Mouse (Mus musculus) MEL (cell line): ENCODE results near the gene Arnt2. TPM values are rescaled to one million over a fixed set of nuclear protein-coding genes. Genes with fewer than 3 reads are reported as not detected.

Experiments
- DNase-seq: peaks from one replicate; pipeline ENCODE4 v3.0.0; 2011; ENCODE audit warnings: low read depth, low spot score
- H3K27ac ChIP-seq: 2 replicates; pipeline ENCODE4 v1.5.1; 2012; ENCODE audit warnings: low read depth, mild to moderate bottlenecking, control low read depth, low read length, moderate library complexity; ENCODE audit not compliant: control insufficient read depth
- H3K27me3 ChIP-seq, 2 experiments: fragments of 150-350 bp in 1 of 2; sonication (generic) in 1 of 2; 2 replicates each; pipeline ENCODE4 v1.6.1; 2012; ENCODE audit warnings: low read length in 2 of 2, mild to moderate bottlenecking in 2 of 2, improper control_type of control experiment in 1 of 2, moderate library complexity in 1 of 2; ENCODE audit not compliant: insufficient read depth in 2 of 2, control insufficient read depth in 1 of 2
- H3K36me3 ChIP-seq, 2 experiments: 2 replicates each; pipeline ENCODE4 v1.6.1; 2012 to 2014; ENCODE audit warnings: low read length in 2 of 2, improper control_type of control experiment in 1 of 2, inconsistent platforms in 1 of 2, mild to moderate bottlenecking in 1 of 2; ENCODE audit not compliant: insufficient read depth in 2 of 2, control insufficient read depth in 1 of 2
- H3K4me1 ChIP-seq, 2 experiments: fragments of 150-350 bp in 1 of 2; sonication (generic) in 1 of 2; 2 replicates each; pipeline ENCODE4 v1.6.1; 2012; ENCODE audit warnings: low read length in 2 of 2, improper control_type of control experiment in 1 of 2, mild to moderate bottlenecking in 1 of 2; ENCODE audit not compliant: insufficient read depth in 2 of 2, control insufficient read depth in 1 of 2
- H3K4me3 ChIP-seq, 2 experiments: fragments of 150-350 bp in 1 of 2; sonication (generic) in 1 of 2; 2 replicates each; pipeline ENCODE4 v1.5.1; 2012; ENCODE audit warnings: low read depth in 2 of 2, low read length in 2 of 2, mild to moderate bottlenecking in 2 of 2, moderate library complexity in 2 of 2, control low read depth in 1 of 2, improper control_type of control experiment in 1 of 2; ENCODE audit not compliant: control insufficient read depth in 1 of 2, insufficient read depth in 1 of 2
- H3K79me2 ChIP-seq: 2 replicates; pipeline ENCODE4 v1.6.1; 2012; ENCODE audit warnings: mild to moderate bottlenecking, low read length, moderate library complexity; ENCODE audit not compliant: control insufficient read depth, poor library complexity, insufficient read depth
- H3K9ac ChIP-seq: 2 replicates; pipeline ENCODE4 v1.6.1; 2012; ENCODE audit warnings: low read depth, mild to moderate bottlenecking, control low read depth, low read length, moderate library complexity; ENCODE audit not compliant: control insufficient read depth, poor library complexity, severe bottlenecking
- H3K9me3 ChIP-seq: fragments of 150-350 bp; sonication (generic); replicated peaks from 2 replicates; pipeline ENCODE4 v1.6.1; 2012; ENCODE audit warnings: mild to moderate bottlenecking, low read length, improper control_type of control experiment, moderate library complexity; ENCODE audit not compliant: insufficient read depth
- ELF1 ChIP-seq: IDR thresholded peaks from 2 replicates; pipeline ENCODE4 v1.6.1; 2014; ENCODE audit warnings: low read depth, mild to moderate bottlenecking, inconsistent platforms, low read length, improper control_type of control experiment, moderate library complexity
- GATA1 ChIP-seq: IDR thresholded peaks from 2 replicates; pipeline ENCODE4 v1.6.1; 2011; ENCODE audit warnings: low read depth, low read length, improper control_type of control experiment
- JUND ChIP-seq: IDR thresholded peaks from 2 replicates; pipeline ENCODE4 v1.6.1; 2011; ENCODE audit warnings: low read depth, mild to moderate bottlenecking, improper control_type of control experiment, low read length
- MAFK ChIP-seq: IDR thresholded peaks from 2 replicates; pipeline ENCODE4 v1.6.1; 2011; ENCODE audit warnings: low read depth, mild to moderate bottlenecking, low read length, improper control_type of control experiment, borderline replicate concordance
- MAZ ChIP-seq: IDR thresholded peaks from 2 replicates; pipeline ENCODE4 v1.6.1; 2012; ENCODE audit warnings: low read depth, mild to moderate bottlenecking, inconsistent platforms, low read length, improper control_type of control experiment
- MEF2A ChIP-seq: IDR thresholded peaks from 2 replicates; pipeline ENCODE4 v1.6.1; 2014; ENCODE audit warnings: low read depth, mild to moderate bottlenecking, inconsistent platforms, low read length, improper control_type of control experiment; ENCODE audit not compliant: poor library complexity, insufficient replicate concordance, severe bottlenecking; ENCODE audit errors: extremely low read depth
- MXI1 ChIP-seq: IDR thresholded peaks from 2 replicates; pipeline ENCODE4 v1.6.1; 2011; ENCODE audit warnings: mild to moderate bottlenecking, low read depth, low read length, improper control_type of control experiment
- POLR2A ChIP-seq, 2 experiments: IDR thresholded peaks; 2 replicates each; pipeline ENCODE4 v1.6.1; 2011 to 2012; ENCODE audit warnings: low read length in 2 of 2, mild to moderate bottlenecking in 2 of 2, control low read depth in 1 of 2, improper control_type of control experiment in 1 of 2, low read depth in 1 of 2, moderate library complexity in 1 of 2; ENCODE audit not compliant: control insufficient read depth in 1 of 2, insufficient read depth in 1 of 2, poor library complexity in 1 of 2
- POLR2AphosphoS2 ChIP-seq: IDR thresholded peaks from 2 replicates; pipeline ENCODE4 v1.6.1; 2011; ENCODE audit warnings: low read length, improper control_type of control experiment
- RAD21 ChIP-seq: IDR thresholded peaks from 2 replicates; pipeline ENCODE4 v1.6.1; 2011; ENCODE audit warnings: mild to moderate bottlenecking, low read depth, low read length, improper control_type of control experiment
- RCOR1 ChIP-seq: IDR thresholded peaks from 2 replicates; pipeline ENCODE4 v1.6.1; 2012; ENCODE audit warnings: low read depth, mild to moderate bottlenecking, inconsistent platforms, low read length, improper control_type of control experiment
- SMC3 ChIP-seq: IDR thresholded peaks from 2 replicates; pipeline ENCODE4 v1.6.1; 2011; ENCODE audit warnings: low read depth, low read length, improper control_type of control experiment
- TCF12 ChIP-seq: IDR thresholded peaks from 2 replicates; pipeline ENCODE4 v1.6.1; 2014; ENCODE audit warnings: low read depth, mild to moderate bottlenecking, inconsistent platforms, low read length, improper control_type of control experiment, moderate library complexity
- UBTF ChIP-seq: IDR thresholded peaks from 2 replicates; pipeline ENCODE4 v1.6.1; 2012; ENCODE audit warnings: low read depth, mild to moderate bottlenecking, inconsistent platforms, low read length, improper control_type of control experiment, moderate library complexity, borderline replicate concordance; ENCODE audit not compliant: insufficient read depth
- USF2 ChIP-seq, 2 experiments: IDR thresholded peaks; 2 replicates each; pipeline ENCODE4 v1.6.1; 2011 to 2012; ENCODE audit warnings: improper control_type of control experiment in 2 of 2, low read length in 2 of 2, borderline replicate concordance in 1 of 2, inconsistent platforms in 1 of 2, low read depth in 1 of 2, mild to moderate bottlenecking in 1 of 2; ENCODE audit not compliant: insufficient read depth in 1 of 2
- ZC3H11A ChIP-seq: IDR thresholded peaks from 2 replicates; pipeline ENCODE4 v1.6.1; 2012; ENCODE audit warnings: low read depth, mild to moderate bottlenecking, inconsistent platforms, low read length, improper control_type of control experiment
- ZNF384 ChIP-seq: IDR thresholded peaks from 2 replicates; pipeline ENCODE4 v1.6.1; 2012; ENCODE audit warnings: low read depth, mild to moderate bottlenecking, inconsistent platforms, low read length, improper control_type of control experiment
- polyA plus RNA-seq, 2 experiments: library from polyadenylated mRNA; stranded (reverse) in 1 of 2; unstranded in 1 of 2; fragments of >175 nt in 1 of 2; fragments of >200 nt in 1 of 2; gene quantifications; 2 replicates each; pipeline versions ENCODE4 v1.2.1 to v1.2.4; 2012; ENCODE audit warnings: low replicate concordance in 2 of 2, low read depth in 1 of 2; ENCODE audit not compliant: insufficient read length in 2 of 2, insufficient read depth in 1 of 2, missing spikeins in 1 of 2
- total RNA-seq: library from RNA; depleted of rRNA; stranded (reverse); fragments of 300-350 nt; gene quantifications from 2 replicates; pipeline ENCODE4 v1.2.3, GENCODE M21; 2012

Gene Arnt2
- total and polyA plus RNA-seq, 3 experiments: not detected

DNA sequence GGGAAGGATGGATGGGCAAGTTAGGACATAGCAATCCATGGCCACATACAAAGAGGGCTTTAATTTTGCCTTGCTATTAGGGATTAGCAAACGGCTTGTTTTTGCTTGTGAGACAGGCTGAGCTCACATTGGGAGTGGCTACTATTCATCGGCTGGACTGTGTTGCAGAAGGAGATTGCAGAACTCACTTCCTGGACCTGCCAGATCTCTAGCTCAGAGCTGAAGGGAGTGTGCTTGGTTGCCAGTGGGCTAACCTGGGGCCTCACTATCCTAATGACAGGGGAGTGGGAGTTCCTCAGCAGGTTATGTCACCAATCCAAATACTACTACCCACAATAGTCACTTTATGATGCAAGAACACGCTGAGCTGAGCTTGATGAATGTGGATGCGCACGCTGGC, 163.1 kb downstream of the Arnt2 start:
- H3K36me3 ChIP-seq: no peaks in the 10 kb centered on the region
- no peaks in the 10 kb centered on the region for H3K4me1 ChIP-seq
- no peaks in the 10 kb centered on the region for H3K9me3 ChIP-seq
- H3K4me3 ChIP-seq: no peak overlapping the region
- H3K27me3 ChIP-seq: no peaks in the 10 kb centered on the region
- no peak for TF ChIP-seq MAZ
- no peak for TF ChIP-seq UBTF
- TF ChIP-seq JUND: no peak
- TF ChIP-seq RAD21: no peak
- TF ChIP-seq, all 39 proteins: peak for 0
- no peak for DNase-seq
- no peaks in the 10 kb centered on the region for H3K79me2 ChIP-seq
- H3K9ac ChIP-seq: no peak overlapping the region
- no peak overlapping the region for H3K27ac ChIP-seq

DNA sequence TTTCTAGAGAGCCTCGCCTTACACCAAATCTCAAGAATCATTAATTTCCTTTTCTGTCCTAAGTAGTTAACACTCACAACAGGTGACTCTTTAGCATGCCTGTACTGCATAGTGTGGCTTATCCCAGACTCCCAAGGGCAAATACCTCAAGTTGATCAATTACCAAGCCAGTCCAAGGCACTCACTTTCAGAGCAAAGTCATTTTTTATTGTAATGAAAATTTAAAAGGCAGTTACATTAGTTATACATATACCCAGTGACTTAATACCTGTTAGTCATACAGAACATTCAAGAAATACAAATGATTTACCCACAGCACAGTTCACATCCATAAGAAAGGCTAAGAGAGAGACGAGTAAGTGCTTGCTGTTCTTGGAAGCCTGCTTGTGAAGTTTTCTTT, 163.9 kb downstream of the Arnt2 start:
- H3K4me3 ChIP-seq: no peak overlapping the region
- no peak for DNase-seq
- H3K4me1 ChIP-seq: no peaks in the 10 kb centered on the region
- H3K79me2 ChIP-seq: no peaks in the 10 kb centered on the region
- no peaks in the 10 kb centered on the region for H3K9me3 ChIP-seq
- TF ChIP-seq TCF12: no peak
- no peak for TF ChIP-seq MEF2A
- no peak for TF ChIP-seq SMC3
- no peak for TF ChIP-seq MAFK
- no peak for TF ChIP-seq USF2 (IDR thresholded peaks at IDR 0.05; ENCODE audit: borderline replicate concordance in 1 of 2, insufficient read depth in 1 of 2, low read depth in 1 of 2, low read length in 2 of 2)
- no peak for TF ChIP-seq ZC3H11A
- TF ChIP-seq GATA1: no peak
- TF ChIP-seq ELF1: no peak
- no peak for TF ChIP-seq RCOR1
- TF ChIP-seq ZNF384: no peak
- no peak for TF ChIP-seq POLR2AphosphoS2
- no peak for TF ChIP-seq POLR2A (IDR thresholded peaks at IDR 0.05; ENCODE audit: control insufficient read depth in 1 of 2, insufficient read depth in 1 of 2, low read depth in 1 of 2, low read length in 2 of 2, poor library complexity in 1 of 2)
- TF ChIP-seq MXI1: no peak
- H3K36me3 ChIP-seq: no peaks in the 10 kb centered on the region
- no peak overlapping the region for H3K9ac ChIP-seq
- no peak overlapping the region for H3K27ac ChIP-seq
- H3K27me3 ChIP-seq: no peaks in the 10 kb centered on the region
